Mouse (Mus musculus) kidney, adult 2 months (tissue): ENCODE measurements around the gene AI182371. TPM values are rescaled to one million over a fixed set of nuclear protein-coding genes. Genes with fewer than 3 reads are reported as not detected.

ENCODE experiments used
- DNase-seq: peaks from one replicate; pipeline ENCODE4 v3.0.0; 2021
- H3K27ac ChIP-seq: fragments of 200-500 bp; 2 replicates; pipeline ENCODE4 v1.5.1; 2012; ENCODE audit warnings: low read depth, low read length, control low read depth, inconsistent platforms; ENCODE audit not compliant: insufficient read depth
- H3K27me3 ChIP-seq: fragments of 200-500 bp; replicated peaks from 2 replicates; pipeline ENCODE4 v1.6.1; 2012; ENCODE audit warnings: mild to moderate bottlenecking, moderate library complexity, low read length, inconsistent platforms; ENCODE audit not compliant: control insufficient read depth, insufficient read depth
- H3K36me3 ChIP-seq: fragments of 200-500 bp; 2 replicates; pipeline ENCODE4 v1.6.1; 2012; ENCODE audit warnings: mild to moderate bottlenecking, moderate library complexity, low read length, inconsistent platforms; ENCODE audit not compliant: control insufficient read depth, insufficient read depth
- H3K4me1 ChIP-seq: fragments of 200-500 bp; 2 replicates; pipeline ENCODE4 v1.6.1; 2011; ENCODE audit warnings: low read length; ENCODE audit not compliant: control insufficient read depth, insufficient read depth
- H3K4me3 ChIP-seq: fragments of 200-500 bp; 2 replicates; pipeline ENCODE4 v1.5.1; 2011; ENCODE audit warnings: mild to moderate bottlenecking, low read depth, low read length, control low read depth; ENCODE audit not compliant: insufficient read depth
- CTCF ChIP-seq: fragments of 200-500 bp; conservative IDR thresholded peaks from 2 replicates; pipeline ENCODE4 v1.5.1; 2011; ENCODE audit warnings: low read depth, mild to moderate bottlenecking, control low read depth, low read length, moderate library complexity, mixed read lengths; ENCODE audit not compliant: insufficient read depth, insufficient read length
- POLR2A ChIP-seq: fragments of 200-500 bp; IDR thresholded peaks from one replicate; pipeline ENCODE4 v1.6.1; 2011; ENCODE audit warnings: low read depth, low read length, control low read depth
- WGBS: fragments of 180-500 bp; shearing (Covaris S2); methylation state at CpG from one replicate; pipeline ENCODE4 v1.1.7; 2018; 5-methylcytosine and 5-hydroxymethylcytosine counted together
- polyA plus RNA-seq: library from polyadenylated mRNA; depleted of rRNA; stranded (reverse); fragments of >200 nt; gene quantifications from 2 replicates; pipeline ENCODE4 v1.2.3, GENCODE M21; 2012

Gene AI182371
- polyA plus RNA-seq, 1 experiment = 0.27 TPM

GRCm38 (mm10) chr2:35124716-35125115, 23.4 kb upstream of the AI182371 start:
- Histone ChIP-seq H3K27ac (no peak overlapping the region), H3K4me1 (no peaks in the 10 kb centered on the region), H3K27me3 (no peaks in the 10 kb centered on the region), H3K4me3 (no peak overlapping the region), H3K36me3 (peaks cover 3% of the 10 kb centered on the region)
- TF ChIP-seq CTCF = peak; percentile 43
- no peak for TF ChIP-seq POLR2A
- DNase-seq = no peak
- WGBS = 86% methylated on average over 7 of the region's 7 CpGs

DNA sequence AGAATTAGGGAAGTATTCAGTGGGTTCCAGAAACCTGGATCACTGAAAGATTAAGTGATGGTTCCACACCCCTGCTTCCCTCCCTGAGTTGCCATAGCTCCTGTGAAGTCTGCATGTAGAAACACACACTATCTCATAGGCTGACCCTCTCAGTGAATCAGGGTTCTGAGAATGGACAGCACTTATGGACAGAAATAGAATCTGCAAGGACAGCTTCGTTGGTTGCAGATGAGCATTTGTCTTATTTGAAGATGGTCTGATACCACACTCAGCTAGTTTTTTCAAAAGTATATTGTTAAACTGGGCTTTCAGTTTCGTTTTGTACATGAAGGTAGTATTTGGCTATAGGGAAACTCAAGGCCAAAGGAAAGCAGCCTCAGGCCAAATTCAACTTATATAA, 9.2 kb upstream of the AI182371 start:
- Histone ChIP-seq H3K36me3 (no peaks in the 10 kb centered on the region), H3K27ac (no peak overlapping the region), H3K4me3 (no peak overlapping the region), H3K4me1 (peaks cover 4% of the 10 kb centered on the region; the same call in 1 of the 2 replicates), H3K27me3 (no peaks in the 10 kb centered on the region)
- TF ChIP-seq POLR2A (no peak), CTCF (no peak)
- WGBS = 68% methylated on average over 2 of the region's 2 CpGs
- no peak for DNase-seq

GRCm38 (mm10) chr2:35109924-35110304, 8.6 kb upstream of the AI182371 start:
- WGBS = 2% methylated on average over 13 of the region's 13 CpGs
- H3K27me3 ChIP-seq = no peaks in the 10 kb centered on the region
- TF ChIP-seq POLR2A (no peak), CTCF (no peak)
- peak overlapping the region; percentile 86 for H3K4me3 ChIP-seq
- no peaks in the 10 kb centered on the region for H3K36me3 ChIP-seq
- peaks cover 4% of the 10 kb centered on the region; the same call in 1 of the 2 replicates for H3K4me1 ChIP-seq
- DNase-seq = no peak
- H3K27ac ChIP-seq = no peak overlapping the region

GRCm38 (mm10) chr2:35109141-35109923, 8.0 kb upstream of the AI182371 start, which contains the start of gene Cntrl:
Gene Cntrl (plus strand): TSS chr2:35109492.
- H3K4me1 ChIP-seq = peaks cover 4% of the 10 kb centered on the region; the same call in 1 of the 2 replicates
- under 1% methylated on average over 62 of the region's 62 CpGs for WGBS
- DNase-seq = peak; percentile 97

GRCm38 (mm10) chr2:35108712-35109111, 7.4 kb upstream of the AI182371 start:
- Histone ChIP-seq H3K27ac (peak overlapping the region; percentile 61), H3K4me1 (peaks cover 4% of the 10 kb centered on the region; the same call in 1 of the 2 replicates), H3K4me3 (peak overlapping the region; percentile 86), H3K36me3 (no peaks in the 10 kb centered on the region), H3K27me3 (no peaks in the 10 kb centered on the region)
- peak; percentile 71 for TF ChIP-seq CTCF
- no peak for TF ChIP-seq POLR2A
- peak; percentile 65 for DNase-seq
- WGBS = 34% methylated on average over 3 of the region's 3 CpGs

More at GRCm38 (mm10) chr2:35109141-35109923, 8.0 kb upstream of the AI182371 start, which contains the start of gene Cntrl:
- Histone ChIP-seq H3K27ac (peak within 1 kb of the TSS; percentile 81), H3K4me3 (peak within 1 kb of the TSS; percentile 86), H3K36me3 (no peaks in the 10 kb centered on the region), H3K27me3 (no peaks in the 10 kb centered on the region)
- TF ChIP-seq POLR2A (no peak), CTCF (no peak)

GRCm38 (mm10) chr2:35107984-35108635, 6.8 kb upstream of the AI182371 start:
- no peaks in the 10 kb centered on the region for H3K27me3 ChIP-seq
- no peak overlapping the region for H3K27ac ChIP-seq
- TF ChIP-seq CTCF (peak; percentile 63), POLR2A (no peak)
- H3K4me1 ChIP-seq = peaks cover 4% of the 10 kb centered on the region; the same call in 1 of the 2 replicates
- 56% methylated on average over 5 of the region's 5 CpGs for WGBS
- peak; percentile 24 for DNase-seq
- no peaks in the 10 kb centered on the region for H3K36me3 ChIP-seq
- H3K4me3 ChIP-seq = no peak overlapping the region

GRCm38 (mm10) chr2:35104843-35105242, 3.5 kb upstream of the AI182371 start:
- 57% methylated on average over 3 of the region's 3 CpGs for WGBS
- H3K4me3 ChIP-seq = no peak overlapping the region
- H3K36me3 ChIP-seq = no peaks in the 10 kb centered on the region
- DNase-seq = no peak
- H3K4me1 ChIP-seq = peaks cover 6% of the 10 kb centered on the region; the same call in 1 of the 2 replicates
- H3K27ac ChIP-seq = no peak overlapping the region
- TF ChIP-seq POLR2A = no peak
- TF ChIP-seq CTCF = no peak
- no peaks in the 10 kb centered on the region for H3K27me3 ChIP-seq
